Mouse (Mus musculus) small intestine, adult 2 months (tissue): ENCODE results near the gene Spon1.

Source experiments
- CTCF ChIP-seq: fragments of 200-500 bp; IDR thresholded peaks from 2 replicates; pipeline ENCODE4 v1.5.1; 2012; ENCODE audit warnings: low read depth, mild to moderate bottlenecking, control low read depth, inconsistent platforms, low read length, moderate library complexity, mixed read lengths; ENCODE audit not compliant: insufficient replicate concordance, insufficient read length; ENCODE audit errors: extremely low read depth
- POLR2A ChIP-seq: fragments of 200-500 bp; IDR thresholded peaks from 2 replicates; pipeline ENCODE4 v1.6.1; 2012; ENCODE audit warnings: low read depth, mild to moderate bottlenecking, control low read depth, inconsistent platforms, low read length, moderate library complexity

GRCm38 (mm10) chr7:113901941-113902515 is 136.2 kb downstream of the Spon1 start:
- TF ChIP-seq POLR2A (no peak), CTCF (no peak)
